Mouse (Mus musculus) hematopoietic stem cell, adult 5-6 weeks (primary cell): Measurements from ENCODE around the gene Dvl2. TPM values are rescaled to one million over a fixed set of nuclear protein-coding genes. Genes with fewer than 3 reads are reported as not detected.
A peak's percentile ranks its signal among the peaks of the same experiment; 100 is the strongest.

Experiments used
- ATAC-seq, 2 experiments: fragments of 125-278 bp in 1 of 2; replicated peaks in 1 of 2; 2 replicates each; pipeline ENCODE4 v1.8.0; 2016 to 2017; ENCODE audit warnings: inconsistent platforms in 2 of 2, mild to moderate bottlenecking in 2 of 2, moderate number of reproducible peaks in 2 of 2, low read depth in 1 of 2, moderate TSS enrichment in 1 of 2; ENCODE audit not compliant: low FRiP score in 2 of 2, poor library complexity in 2 of 2, severe bottlenecking in 2 of 2, insufficient read depth in 1 of 2, low TSS enrichment in 1 of 2
- total RNA-seq: library from RNA; stranded (forward); fragments of 172-1452, 232-1000 nt; gene quantifications from 2 replicates; pipeline ENCODE4 v1.2.3, GENCODE M21; 2017

The Dvl2 gene
- total RNA-seq, 1 experiment from 2014 or later, result 35.9 TPM

- no peak for ATAC-seq
Observed at GRCm38 (mm10) chr11:70039631-70040030, 39.2 kb downstream of the Dvl2 start.

GRCm38 (mm10) chr11:70040184-70040583, 39.8 kb downstream of the Dvl2 start:
- no peak for ATAC-seq

- no peak for ATAC-seq
Observed at GRCm38 (mm10) chr11:70042309-70043085, 42.1 kb downstream of the Dvl2 start.

GRCm38 (mm10) chr11:70043665-70044064, 43.3 kb downstream of the Dvl2 start:
- ATAC-seq, result no peak

GRCm38 (mm10) chr11:70045435-70045834, 45.0 kb downstream of the Dvl2 start:
- ATAC-seq, result no peak

GRCm38 (mm10) chr11:70049366-70049765, 49.0 kb downstream of the Dvl2 start:
- ATAC-seq, result no peak

- no peak for ATAC-seq
Observed at GRCm38 (mm10) chr11:70049816-70050215, 49.4 kb downstream of the Dvl2 start.

GRCm38 (mm10) chr11:70053156-70053555, 52.8 kb downstream of the Dvl2 start:
- no peak for ATAC-seq

GRCm38 (mm10) chr11:70053898-70054570, 53.6 kb downstream of the Dvl2 start, which contains the start of gene Asgr1:
TSS of gene Asgr1 (plus strand) at chr11:70054085.
- no peak for ATAC-seq

GRCm38 (mm10) chr11:70055618-70056214, 55.3 kb downstream of the Dvl2 start:
- ATAC-seq, result peak; percentile 71 to 78; a peak in 3 of 4 replicates

- no peak for ATAC-seq
Observed at GRCm38 (mm10) chr11:70057805-70058204, 57.4 kb downstream of the Dvl2 start.

- ATAC-seq, result no peak
Observed at GRCm38 (mm10) chr11:70059930-70060329, 59.5 kb downstream of the Dvl2 start.

Other genes starting within 250 kb of the Dvl2 start
- 11.3 and 55.7 TPM in 2 replicates for gene Polr2a, start 242.0 kb upstream of the Dvl2 start, total RNA-seq
- gene Slc35g3, start 238.6 kb upstream of the Dvl2 start, total RNA-seq, result not detected in 2 replicates
- gene Zbtb4, start 234.7 kb upstream of the Dvl2 start, total RNA-seq, result 4.4 and 6.9 TPM in 2 replicates
- gene Chrnb1, start 204.7 kb upstream of the Dvl2 start, total RNA-seq, result 11.4 and 21.2 TPM in 2 replicates
- gene Fgf11, start 198.7 kb upstream of the Dvl2 start, total RNA-seq, result 3.9 and 5.4 TPM in 2 replicates
- 0.30 and 1.0 TPM in 2 replicates for gene Tmem102, start 195.0 kb upstream of the Dvl2 start, total RNA-seq
- gene Gm39566, start 185.3 kb upstream of the Dvl2 start, total RNA-seq, result not detected in 2 replicates
- gene Spem2, start 182.1 kb upstream of the Dvl2 start, total RNA-seq, result not detected in 2 replicates
- not detected in 2 replicates for gene Spem1, start 178.4 kb upstream of the Dvl2 start, total RNA-seq
- 8.7 and 17.8 TPM in 2 replicates for gene Nlgn2, start 162.8 kb upstream of the Dvl2 start, total RNA-seq
- 130 and 149 TPM in 2 replicates for gene Tmem256, start 162.1 kb upstream of the Dvl2 start, total RNA-seq
- gene Plscr3, start 154.2 kb upstream of the Dvl2 start, total RNA-seq, result 27.2 and 33.3 TPM in 2 replicates
- 0.50 and 4.4 TPM in 2 replicates for gene Tnk1, start 141.9 kb upstream of the Dvl2 start, total RNA-seq
- gene Tmem95, start 122.6 kb upstream of the Dvl2 start, total RNA-seq, result not detected in 2 replicates
- gene Kctd11, start 119.2 kb upstream of the Dvl2 start, total RNA-seq, result 1.3 and 2.7 TPM in 2 replicates
- gene Acap1, start 105.1 kb upstream of the Dvl2 start, total RNA-seq, result 136 and 171 TPM in 2 replicates
- 12.1 and 33.3 TPM in 2 replicates for gene 2810408A11Rik, start 99.6 kb upstream of the Dvl2 start, total RNA-seq
- 23.3 and 34.1 TPM in 2 replicates for gene Neurl4, start 99.5 kb upstream of the Dvl2 start, total RNA-seq
- gene Gps2, start 86.7 kb upstream of the Dvl2 start, total RNA-seq, result 37.0 and 64.9 TPM in 2 replicates
- gene Eif5a, start 78.6 kb upstream of the Dvl2 start, total RNA-seq, result 553 and 938 TPM in 2 replicates
- gene Ybx2, start 64.8 kb upstream of the Dvl2 start, total RNA-seq, result 0.60 TPM in 1 of 2 replicates, not detected in the other
- not detected in 2 replicates for gene Slc2a4, start 52.4 kb upstream of the Dvl2 start, total RNA-seq
- gene Cldn7, start 35.8 kb upstream of the Dvl2 start, total RNA-seq, result 0.31 and 6.3 TPM in 2 replicates
- gene Ctdnep1, start 19.4 kb upstream of the Dvl2 start, total RNA-seq, result 17.3 and 21.4 TPM in 2 replicates
- 48.6 and 59.9 TPM in 2 replicates for gene Elp5, start 18.1 kb upstream of the Dvl2 start, total RNA-seq
- gene Gabarap, start 9.5 kb upstream of the Dvl2 start, total RNA-seq, result 211 and 252 TPM in 2 replicates
- 44.2 and 45.3 TPM in 2 replicates for gene Phf23, start 4.8 kb upstream of the Dvl2 start, total RNA-seq
- 42.8 and 51.7 TPM in 2 replicates for gene Acadvl, start 14.8 kb downstream of the Dvl2 start, total RNA-seq
- 9.3 and 10.0 TPM in 2 replicates for gene Dlg4, start 16.3 kb downstream of the Dvl2 start, total RNA-seq
- 1.1 TPM in 1 of 2 replicates, not detected in the other for gene Asgr1, start 53.5 kb downstream of the Dvl2 start, total RNA-seq
- 0.45 TPM in 1 of 2 replicates, not detected in the other for gene Asgr2, start 92.0 kb downstream of the Dvl2 start, total RNA-seq
- 1.2 and 5.9 TPM in 2 replicates for gene Mgl2, start 129.7 kb downstream of the Dvl2 start, total RNA-seq
- 9.9 and 14.6 TPM in 2 replicates for gene Clec10a, start 155.6 kb downstream of the Dvl2 start, total RNA-seq
- 5.9 and 10.0 TPM in 2 replicates for gene Slc16a11, start 212.2 kb downstream of the Dvl2 start, total RNA-seq
- gene Slc16a13, start 220.5 kb downstream of the Dvl2 start, total RNA-seq, result 13.4 and 15.6 TPM in 2 replicates
- 0.69 and 1.4 TPM in 2 replicates for gene Bcl6b, start 229.2 kb downstream of the Dvl2 start, total RNA-seq
- 19.7 and 35.1 TPM in 2 replicates for gene 0610010K14Rik, start 237.3 kb downstream of the Dvl2 start, total RNA-seq
- 3.7 TPM in 1 of 2 replicates, not detected in the other for gene Gm21988, start 239.2 kb downstream of the Dvl2 start, total RNA-seq
- 19.7 and 22.5 TPM in 2 replicates for gene Rnasek, start 239.2 kb downstream of the Dvl2 start, total RNA-seq